Mouse (Mus musculus): ENCODE results near the gene Krt31. TPM values are rescaled to one million over a fixed set of nuclear protein-coding genes. Genes with fewer than 3 reads are reported as not detected.

Krt31 gene
- polyA plus RNA-seq (2015; fragmentation: Nextera tagmentation; extraction: Ambion mirVana), result 0.12 TPM in 1 of 2 replicates, not detected in the other

DNA sequence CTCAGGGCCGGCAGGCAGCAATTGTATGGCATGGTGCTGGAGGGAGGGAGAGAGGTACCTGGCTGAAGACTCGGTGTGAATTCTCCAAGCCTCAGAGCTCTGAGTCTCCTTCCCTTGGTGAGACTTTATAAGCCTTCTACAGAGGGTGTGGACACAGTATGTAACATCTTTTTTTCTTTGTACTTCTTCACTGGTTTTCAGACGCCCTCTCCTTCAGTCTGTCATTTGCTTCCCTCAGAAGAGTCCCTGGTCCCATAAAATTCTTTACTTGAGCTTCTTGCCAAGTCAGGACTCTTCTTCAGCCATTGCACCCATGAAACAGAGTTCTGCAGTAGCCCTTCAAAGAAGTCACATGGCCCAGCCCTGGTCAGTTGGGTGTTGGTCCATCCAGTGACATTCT, at the start of gene Krt31:
Gene Krt31 (minus strand): TSS at position 101 of the 400 bp plus-strand sequence.
- Histone ChIP-seq H3K4me2 (ENCODE audit: low read depth, low read length) (no peak within 1 kb of the TSS), H3K27me3 (ENCODE audit: control insufficient read depth, insufficient read depth, low read length) (no peaks in the 10 kb centered on the region), H3K27ac (ENCODE audit: low read length) (no peak within 1 kb of the TSS), H3K4me3 (ENCODE audit: low read length) (no peak within 1 kb of the TSS), H3K9me3 (replicated peaks; ENCODE audit: control insufficient read depth, low read length) (no peaks in the 10 kb centered on the region), H3K36me3 (ENCODE audit: control insufficient read depth, insufficient read depth) (no peaks in the 10 kb centered on the region), H3K4me1 (ENCODE audit: control insufficient read depth, insufficient read depth, low read length) (peaks cover 3% of the 10 kb centered on the region; the same call in 1 of the 2 replicates), H3K9ac (ENCODE audit: low read length) (no peak within 1 kb of the TSS)
- no peak for ATAC-seq (replicated peaks; ENCODE audit: extremely low read depth, insufficient read depth, low FRiP score)
- 74% methylated on average over 3 of the region's 3 CpGs for WGBS

GRCm38 (mm10) chr11:100097819-100098218, 47.5 kb upstream of the Krt31 start:
- Histone ChIP-seq H3K27me3 (ENCODE audit: control insufficient read depth, insufficient read depth, low read length) (no peaks in the 10 kb centered on the region), H3K4me1 (ENCODE audit: control insufficient read depth, insufficient read depth, low read length) (no peaks in the 10 kb centered on the region), H3K36me3 (ENCODE audit: control insufficient read depth, insufficient read depth) (no peaks in the 10 kb centered on the region), H3K9me3 (replicated peaks; ENCODE audit: control insufficient read depth, low read length) (no peaks in the 10 kb centered on the region), H3K9ac (ENCODE audit: low read length) (no peak overlapping the region), H3K27ac (ENCODE audit: low read length) (no peak overlapping the region), H3K4me3 (ENCODE audit: low read length) (no peak overlapping the region), H3K4me2 (ENCODE audit: low read depth, low read length) (no peak overlapping the region)
- ATAC-seq (replicated peaks; ENCODE audit: extremely low read depth, insufficient read depth, low FRiP score), result no peak; the same call in 1 of the 2 replicates
- 65% methylated on average over 9 of the region's 9 CpGs for WGBS

DNA sequence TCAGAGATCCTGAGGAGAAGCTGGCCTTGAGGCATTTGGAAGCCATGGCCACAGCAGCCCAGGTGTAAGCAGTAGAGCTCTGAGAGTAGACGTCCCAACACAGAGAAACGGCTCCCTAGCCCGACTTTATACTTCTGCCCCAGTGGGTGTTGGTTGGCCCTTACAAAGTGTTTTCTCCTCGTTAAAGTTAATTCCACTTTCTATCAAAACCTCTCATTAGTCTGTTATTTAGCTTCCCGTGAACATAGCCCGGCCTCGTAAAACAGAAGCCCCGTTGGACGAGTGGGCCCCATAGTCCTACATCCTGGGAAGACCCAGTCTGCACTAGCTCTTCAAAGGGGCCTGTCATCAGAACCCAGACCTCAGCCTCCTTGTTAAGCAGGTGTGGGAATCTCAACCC, 45.8 kb upstream of the Krt31 start, which contains the start of gene Krt35:
Gene Krt35 (minus strand): TSS at position 101 of the 400 bp plus-strand sequence.
- Histone ChIP-seq H3K4me1 (ENCODE audit: control insufficient read depth, insufficient read depth, low read length) (no peaks in the 10 kb centered on the region), H3K9ac (ENCODE audit: low read length) (no peak within 1 kb of the TSS), H3K4me3 (ENCODE audit: low read length) (no peak within 1 kb of the TSS), H3K27ac (ENCODE audit: low read length) (no peak within 1 kb of the TSS), H3K27me3 (ENCODE audit: control insufficient read depth, insufficient read depth, low read length) (no peaks in the 10 kb centered on the region), H3K4me2 (ENCODE audit: low read depth, low read length) (no peak within 1 kb of the TSS), H3K9me3 (replicated peaks; ENCODE audit: control insufficient read depth, low read length) (no peaks in the 10 kb centered on the region), H3K36me3 (ENCODE audit: control insufficient read depth, insufficient read depth) (no peaks in the 10 kb centered on the region)
- 88% methylated on average over 9 of the region's 9 CpGs for WGBS
- ATAC-seq (replicated peaks; ENCODE audit: extremely low read depth, insufficient read depth, low FRiP score), result no peak

- H3K27me3 ChIP-seq (ENCODE audit: control insufficient read depth, insufficient read depth, low read length), result no peaks in the 10 kb centered on the region
- no peak overlapping the region for H3K27ac ChIP-seq (ENCODE audit: low read length)
- H3K4me2 ChIP-seq (ENCODE audit: low read depth, low read length), result no peak overlapping the region
- no peak overlapping the region for H3K9ac ChIP-seq (ENCODE audit: low read length)
- no peaks in the 10 kb centered on the region for H3K4me1 ChIP-seq (ENCODE audit: control insufficient read depth, insufficient read depth, low read length)
- no peaks in the 10 kb centered on the region for H3K36me3 ChIP-seq (ENCODE audit: control insufficient read depth, insufficient read depth)
- H3K4me3 ChIP-seq (ENCODE audit: low read length), result no peak overlapping the region
- H3K9me3 ChIP-seq (replicated peaks; ENCODE audit: control insufficient read depth, low read length), result no peaks in the 10 kb centered on the region
- no peak for ATAC-seq (replicated peaks; ENCODE audit: extremely low read depth, insufficient read depth, low FRiP score)
- 58% methylated on average over 7 of the region's 7 CpGs for WGBS
Measured at GRCm38 (mm10) chr11:100088378-100089025, 38.2 kb upstream of the Krt31 start.

DNA sequence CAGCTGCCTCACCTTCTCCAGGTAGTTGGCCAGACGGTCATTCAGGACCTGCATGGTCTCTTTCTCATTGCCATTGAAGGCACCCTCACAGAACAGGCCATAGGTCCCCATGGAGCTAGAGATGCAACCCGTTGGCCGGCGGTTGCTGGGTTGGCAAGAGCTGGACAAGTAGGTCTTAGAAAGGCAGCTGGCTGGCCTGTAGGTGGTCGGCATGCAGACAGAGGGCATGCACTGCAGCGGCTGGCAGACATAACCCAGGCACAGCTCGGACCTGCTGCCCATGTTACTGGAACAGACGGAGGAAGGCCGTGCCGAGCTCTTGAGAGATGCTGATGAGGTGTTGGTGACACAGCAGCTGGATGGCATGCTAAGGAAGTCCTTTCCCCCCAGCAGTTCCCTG, 37.5 kb upstream of the Krt31 start, which contains the start of gene Krt32:
Gene Krt32 (minus strand): TSS at position 366 of the 400 bp plus-strand sequence.
- ATAC-seq (replicated peaks; ENCODE audit: extremely low read depth, insufficient read depth, low FRiP score), result no peak
- Histone ChIP-seq H3K9ac (ENCODE audit: low read length) (no peak within 1 kb of the TSS), H3K4me1 (ENCODE audit: control insufficient read depth, insufficient read depth, low read length) (no peaks in the 10 kb centered on the region), H3K4me3 (ENCODE audit: low read length) (no peak within 1 kb of the TSS), H3K27ac (ENCODE audit: low read length) (no peak within 1 kb of the TSS), H3K9me3 (replicated peaks; ENCODE audit: control insufficient read depth, low read length) (no peaks in the 10 kb centered on the region), H3K36me3 (ENCODE audit: control insufficient read depth, insufficient read depth) (no peaks in the 10 kb centered on the region), H3K4me2 (ENCODE audit: low read depth, low read length) (no peak within 1 kb of the TSS), H3K27me3 (ENCODE audit: control insufficient read depth, insufficient read depth, low read length) (no peaks in the 10 kb centered on the region)
- WGBS, result 86% methylated on average over 10 of the region's 10 CpGs

DNA sequence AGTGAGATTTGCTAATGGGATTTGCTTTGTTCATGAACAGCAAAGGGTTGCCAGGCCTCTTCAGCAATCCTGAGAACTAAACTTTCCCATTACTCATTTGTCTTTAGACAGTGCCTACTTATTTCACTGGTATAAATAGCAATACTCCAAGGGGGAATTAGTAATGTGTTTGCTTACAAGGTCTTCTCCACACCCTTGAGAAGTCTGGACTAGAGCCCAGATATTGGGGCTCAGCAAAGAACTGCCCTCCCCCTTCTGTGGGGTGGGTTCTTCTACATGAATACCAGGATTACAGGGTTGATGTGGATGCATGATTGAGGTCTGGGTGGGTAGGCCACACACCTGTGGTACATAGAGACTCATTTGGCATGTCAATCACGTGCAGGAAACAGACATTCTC, 23.5 kb upstream of the Krt31 start:
- no peak overlapping the region for H3K27ac ChIP-seq (ENCODE audit: low read length)
- no peaks in the 10 kb centered on the region for H3K9me3 ChIP-seq (replicated peaks; ENCODE audit: control insufficient read depth, low read length)
- H3K9ac ChIP-seq (ENCODE audit: low read length), result no peak overlapping the region

DNA sequence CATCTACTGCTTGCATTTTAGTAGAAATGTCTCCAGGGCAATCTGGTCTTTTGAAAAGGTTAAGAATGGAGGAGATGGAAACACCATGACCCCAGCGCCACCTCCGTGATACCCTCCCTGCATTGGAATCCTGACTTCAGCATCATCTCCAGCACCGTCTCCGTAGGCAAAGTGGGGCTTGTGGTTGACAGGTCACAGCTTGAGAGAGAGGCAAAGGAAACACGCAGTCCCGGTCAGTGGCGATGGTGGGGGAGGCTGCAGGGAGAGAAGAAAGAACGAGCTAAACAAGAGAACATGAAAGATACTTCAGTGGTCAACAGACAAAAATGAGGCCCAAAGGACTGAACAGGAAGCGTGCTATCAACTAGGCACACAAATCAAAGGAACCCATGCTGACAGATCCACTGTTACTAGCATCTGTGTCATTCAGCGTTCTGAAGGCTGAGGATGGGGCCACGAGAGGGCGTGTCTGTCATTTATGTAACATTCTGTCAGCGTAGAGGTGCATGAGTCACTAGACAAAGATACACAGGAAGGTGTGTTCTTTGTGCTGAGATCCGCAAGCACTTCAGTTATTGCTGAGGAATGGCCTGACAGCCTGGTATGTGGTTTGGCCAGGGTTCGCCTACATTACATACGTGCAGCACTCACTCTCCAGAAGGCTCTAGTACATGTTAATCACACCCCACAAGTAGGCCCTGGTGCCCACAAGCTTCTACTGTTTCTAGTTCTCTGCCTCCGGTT, 17.1 kb upstream of the Krt31 start:
- Histone ChIP-seq H3K27me3 (ENCODE audit: control insufficient read depth, insufficient read depth, low read length) (no peaks in the 10 kb centered on the region), H3K9ac (ENCODE audit: low read length) (no peak overlapping the region), H3K36me3 (ENCODE audit: control insufficient read depth, insufficient read depth) (no peaks in the 10 kb centered on the region), H3K4me2 (ENCODE audit: low read depth, low read length) (no peak overlapping the region), H3K27ac (ENCODE audit: low read length) (no peak overlapping the region), H3K9me3 (replicated peaks; ENCODE audit: control insufficient read depth, low read length) (no peaks in the 10 kb centered on the region), H3K4me1 (ENCODE audit: control insufficient read depth, insufficient read depth, low read length) (peaks cover 12% of the 10 kb centered on the region), H3K4me3 (ENCODE audit: low read length) (no peak overlapping the region)
- peak; percentile 41; the same call in 1 of the 2 replicates for ATAC-seq (replicated peaks; ENCODE audit: extremely low read depth, insufficient read depth, low FRiP score)
- 61% methylated on average over 17 of the region's 17 CpGs for WGBS

More for the DNA sequence above, 23.5 kb upstream of the Krt31 start:
- no peak for ATAC-seq (replicated peaks; ENCODE audit: extremely low read depth, insufficient read depth, low FRiP score)
- no peaks in the 10 kb centered on the region; the same call in 1 of the 2 replicates for H3K4me1 ChIP-seq (ENCODE audit: control insufficient read depth, insufficient read depth, low read length)
- H3K4me2 ChIP-seq (ENCODE audit: low read depth, low read length), result no peak overlapping the region
- no peak overlapping the region for H3K4me3 ChIP-seq (ENCODE audit: low read length)
- WGBS, result 67% methylated on average over 1 of the region's 1 CpGs
- H3K36me3 ChIP-seq (ENCODE audit: control insufficient read depth, insufficient read depth), result no peaks in the 10 kb centered on the region
- H3K27me3 ChIP-seq (ENCODE audit: control insufficient read depth, insufficient read depth, low read length), result no peaks in the 10 kb centered on the region

GRCm38 (mm10) chr11:100066236-100067010, 16.1 kb upstream of the Krt31 start:
- H3K4me1 ChIP-seq (ENCODE audit: control insufficient read depth, insufficient read depth, low read length), result peaks cover 12% of the 10 kb centered on the region
- no peak overlapping the region; the same call in 1 of the 2 replicates for H3K27ac ChIP-seq (ENCODE audit: low read length)
- WGBS, result 36% methylated on average over 12 of the region's 12 CpGs
- no peaks in the 10 kb centered on the region for H3K36me3 ChIP-seq (ENCODE audit: control insufficient read depth, insufficient read depth)
- H3K4me2 ChIP-seq (ENCODE audit: low read depth, low read length), result no peak overlapping the region
- 0 out of 2 replicates have a peak, but pooled peaks have one; percentile 37 for ATAC-seq (replicated peaks; ENCODE audit: extremely low read depth, insufficient read depth, low FRiP score)
- no peak overlapping the region for H3K9ac ChIP-seq (ENCODE audit: low read length)
- no peak overlapping the region for H3K4me3 ChIP-seq (ENCODE audit: low read length)
- H3K9me3 ChIP-seq (replicated peaks; ENCODE audit: control insufficient read depth, low read length), result no peaks in the 10 kb centered on the region
- no peaks in the 10 kb centered on the region for H3K27me3 ChIP-seq (ENCODE audit: control insufficient read depth, insufficient read depth, low read length)
